Mouse (Mus musculus): ENCODE measurements at regions not wholly inside any gene's neighbourhood (a gene's known extent, or its start where the extent isn't known, plus 50 kb on each side); places are given as distances from the start of the nearest gene placed in this dataset.

DNA sequence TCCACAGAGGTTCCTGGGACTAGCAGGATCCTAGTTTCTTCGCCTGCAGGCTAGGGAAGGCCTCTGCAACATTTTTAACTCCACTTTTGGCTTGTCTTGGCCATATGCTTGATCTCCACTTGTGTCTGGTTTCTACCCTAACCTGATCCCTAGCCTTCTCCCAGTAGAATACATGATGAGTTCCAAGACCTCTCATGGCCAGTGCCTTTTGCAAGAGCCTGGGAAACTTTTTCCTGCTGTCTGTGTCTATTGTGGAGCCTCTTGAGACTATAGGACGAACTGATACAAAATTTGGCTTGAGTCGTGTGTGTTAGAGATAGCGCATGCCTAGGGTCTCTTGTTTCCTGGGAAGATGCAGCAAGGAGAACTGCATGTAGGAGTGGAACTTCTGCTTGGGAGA, 119.3 kb downstream of the Cartpt start:
- TF ChIP-seq CTCF (IDR thresholded peaks at IDR 0.05; ENCODE audit: control insufficient read depth, insufficient read depth, insufficient replicate concordance, low read depth, low read length) (no peak), POLR2A (IDR thresholded peaks at IDR 0.05; ENCODE audit: control insufficient read depth, low read depth, low read length) (no peak)
- Histone ChIP-seq H3K27ac (ENCODE audit: control insufficient read depth, insufficient read depth, low read depth, low read length) (no peak overlapping the region), H3K4me3 (ENCODE audit: control insufficient read depth, low read depth, low read length) (no peak overlapping the region), H3K27me3 (ENCODE audit: control insufficient read depth, insufficient read depth, low read length) (no peaks in the 10 kb centered on the region), H3K36me3 (ENCODE audit: control insufficient read depth, insufficient read depth, low read length) (no peaks in the 10 kb centered on the region), H3K4me1 (ENCODE audit: control insufficient read depth, insufficient read depth, low read length) (peaks cover 2% of the 10 kb centered on the region; the same call in 1 of the 2 replicates)

DNA sequence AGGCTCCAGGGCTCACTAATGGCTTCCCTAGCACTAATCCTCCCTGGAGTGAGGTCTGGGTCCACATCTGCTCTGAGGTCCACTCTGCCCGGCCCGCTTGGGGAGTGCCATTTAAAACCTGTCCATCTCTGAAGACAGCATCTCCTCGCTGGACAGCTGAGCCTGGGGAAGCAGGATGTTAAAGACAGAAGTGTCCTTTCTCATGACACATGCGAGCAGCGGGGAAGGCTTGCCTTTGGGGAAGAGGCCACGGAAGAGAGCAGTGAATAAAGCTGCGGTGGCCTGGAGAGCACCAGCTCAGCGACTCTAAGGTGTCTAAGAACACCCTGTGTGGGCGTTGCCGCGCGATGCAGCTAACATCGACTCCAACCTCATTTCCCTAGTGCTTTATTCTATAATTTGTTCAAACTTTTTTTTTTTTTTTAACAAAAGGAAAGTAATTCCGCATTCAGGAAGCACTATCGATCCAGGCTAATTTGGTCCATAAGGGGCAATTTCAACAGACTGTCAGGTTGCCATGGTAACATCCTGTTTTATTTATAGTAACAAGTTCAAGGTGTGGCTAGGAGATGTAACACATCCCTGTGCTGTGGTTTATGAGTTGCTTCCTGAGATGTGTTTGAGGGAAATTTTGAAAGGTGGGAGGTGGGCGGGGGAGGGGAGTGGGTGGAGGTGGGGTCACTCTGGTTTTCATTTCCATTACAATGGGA, 120.0 kb downstream of the Cartpt start:
- no peaks in the 10 kb centered on the region for H3K27me3 ChIP-seq (ENCODE audit: control insufficient read depth, insufficient read depth, low read length)
- peak overlapping the region; percentile 50 for H3K4me3 ChIP-seq (ENCODE audit: control insufficient read depth, low read depth, low read length)
- H3K4me1 ChIP-seq (ENCODE audit: control insufficient read depth, insufficient read depth, low read length) = peaks cover 2% of the 10 kb centered on the region; the same call in 1 of the 2 replicates
- no peaks in the 10 kb centered on the region for H3K36me3 ChIP-seq (ENCODE audit: control insufficient read depth, insufficient read depth, low read length)
- no peak overlapping the region for H3K27ac ChIP-seq (ENCODE audit: control insufficient read depth, insufficient read depth, low read depth, low read length)
- no peak for TF ChIP-seq POLR2A (IDR thresholded peaks at IDR 0.05; ENCODE audit: control insufficient read depth, low read depth, low read length)
- TF ChIP-seq CTCF (IDR thresholded peaks at IDR 0.05; ENCODE audit: control insufficient read depth, insufficient read depth, insufficient replicate concordance, low read depth, low read length) = no peak

DNA sequence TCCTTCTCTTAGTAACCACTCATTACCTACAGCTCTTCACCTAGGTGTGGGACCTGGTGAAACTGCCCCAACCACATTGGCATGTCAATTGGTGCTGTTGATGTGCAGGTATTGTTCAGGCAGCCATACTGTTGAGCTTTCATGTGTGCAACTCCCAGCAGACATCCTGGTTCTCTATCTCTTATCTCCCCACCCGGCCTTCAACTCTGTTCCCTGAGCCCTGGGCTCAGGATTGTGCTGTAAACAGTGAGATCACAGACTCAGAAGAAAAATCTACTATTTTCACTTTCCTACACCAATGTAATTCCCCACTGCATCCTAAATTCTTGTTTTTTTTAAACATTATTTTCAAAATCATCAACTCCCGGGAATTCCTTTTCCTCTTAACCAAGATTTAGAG, 122.1 kb downstream of the Cartpt start:
- TF ChIP-seq CTCF (IDR thresholded peaks at IDR 0.05; ENCODE audit: control insufficient read depth, insufficient read depth, insufficient replicate concordance, low read depth, low read length) (no peak), POLR2A (IDR thresholded peaks at IDR 0.05; ENCODE audit: control insufficient read depth, low read depth, low read length) (no peak)
- no peaks in the 10 kb centered on the region for H3K36me3 ChIP-seq (ENCODE audit: control insufficient read depth, insufficient read depth, low read length)
- no peaks in the 10 kb centered on the region for H3K27me3 ChIP-seq (ENCODE audit: control insufficient read depth, insufficient read depth, low read length)
- peaks cover 2% of the 10 kb centered on the region; the same call in 1 of the 2 replicates for H3K4me1 ChIP-seq (ENCODE audit: control insufficient read depth, insufficient read depth, low read length)
- H3K27ac ChIP-seq (ENCODE audit: control insufficient read depth, insufficient read depth, low read depth, low read length) = no peak overlapping the region
- H3K4me3 ChIP-seq (ENCODE audit: control insufficient read depth, low read depth, low read length) = no peak overlapping the region

DNA sequence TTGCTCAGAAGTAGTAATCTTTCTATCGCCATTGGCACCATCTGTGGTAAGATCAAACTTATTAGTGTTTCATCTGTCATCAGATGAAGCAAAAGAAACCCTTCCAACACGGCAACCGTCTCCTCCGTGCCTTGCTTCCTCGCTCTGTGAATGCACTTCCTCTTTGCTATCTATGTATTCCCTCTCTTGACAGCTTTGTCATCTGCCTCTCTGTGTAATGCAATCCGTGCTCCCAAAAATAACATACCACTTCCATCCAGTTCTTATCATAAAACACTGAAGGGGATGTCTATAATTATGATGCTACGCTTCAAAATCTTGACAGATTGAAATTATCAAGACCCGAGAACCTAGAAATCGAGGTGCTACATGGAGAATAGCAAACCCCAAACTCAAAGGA, 123.2 kb downstream of the Cartpt start:
- Histone ChIP-seq H3K27me3 (ENCODE audit: control insufficient read depth, insufficient read depth, low read length) (no peaks in the 10 kb centered on the region), H3K4me1 (ENCODE audit: control insufficient read depth, insufficient read depth, low read length) (peaks cover 2% of the 10 kb centered on the region; the same call in 1 of the 2 replicates), H3K4me3 (ENCODE audit: control insufficient read depth, low read depth, low read length) (no peak overlapping the region), H3K36me3 (ENCODE audit: control insufficient read depth, insufficient read depth, low read length) (no peaks in the 10 kb centered on the region), H3K27ac (ENCODE audit: control insufficient read depth, insufficient read depth, low read depth, low read length) (no peak overlapping the region)
- TF ChIP-seq POLR2A (IDR thresholded peaks at IDR 0.05; ENCODE audit: control insufficient read depth, low read depth, low read length) (no peak), CTCF (IDR thresholded peaks at IDR 0.05; ENCODE audit: control insufficient read depth, insufficient read depth, insufficient replicate concordance, low read depth, low read length) (no peak)

GRCm38 (mm10) chr13:99765965-99766364, 134.9 kb downstream of the Cartpt start:
- Histone ChIP-seq H3K36me3 (ENCODE audit: control insufficient read depth, insufficient read depth, low read length) (no peaks in the 10 kb centered on the region), H3K27me3 (ENCODE audit: control insufficient read depth, insufficient read depth, low read length) (no peaks in the 10 kb centered on the region), H3K4me1 (ENCODE audit: control insufficient read depth, insufficient read depth, low read length) (no peaks in the 10 kb centered on the region), H3K4me3 (ENCODE audit: control insufficient read depth, low read depth, low read length) (no peak overlapping the region), H3K27ac (ENCODE audit: control insufficient read depth, insufficient read depth, low read depth, low read length) (no peak overlapping the region)
- TF ChIP-seq POLR2A (IDR thresholded peaks at IDR 0.05; ENCODE audit: control insufficient read depth, low read depth, low read length) (no peak), CTCF (IDR thresholded peaks at IDR 0.05; ENCODE audit: control insufficient read depth, insufficient read depth, insufficient replicate concordance, low read depth, low read length) (no peak)

DNA sequence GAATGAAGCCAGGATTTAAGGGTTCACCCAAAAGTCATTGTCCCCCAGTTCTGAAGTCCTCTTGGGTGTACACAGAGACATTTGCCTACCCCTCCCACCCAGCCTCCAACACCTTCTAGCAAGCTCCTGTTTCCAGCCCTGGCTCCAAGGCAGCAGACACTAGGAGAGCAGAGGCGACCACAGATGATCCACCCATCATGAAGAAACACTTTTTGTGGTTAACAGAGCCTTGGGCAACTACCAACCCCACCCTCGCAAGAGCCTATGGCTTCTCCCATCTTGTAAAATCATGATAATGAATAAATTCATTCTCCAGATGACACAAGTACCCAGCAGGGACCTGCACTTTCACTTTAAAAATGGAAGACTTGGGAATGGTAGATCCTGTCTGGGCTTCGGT, 136.1 kb downstream of the Cartpt start:
- TF ChIP-seq CTCF (IDR thresholded peaks at IDR 0.05; ENCODE audit: control insufficient read depth, insufficient read depth, insufficient replicate concordance, low read depth, low read length) = no peak
- no peak for TF ChIP-seq POLR2A (IDR thresholded peaks at IDR 0.05; ENCODE audit: control insufficient read depth, low read depth, low read length)
- H3K36me3 ChIP-seq (ENCODE audit: control insufficient read depth, insufficient read depth, low read length) = no peaks in the 10 kb centered on the region
- H3K4me1 ChIP-seq (ENCODE audit: control insufficient read depth, insufficient read depth, low read length) = no peaks in the 10 kb centered on the region
- no peaks in the 10 kb centered on the region for H3K27me3 ChIP-seq (ENCODE audit: control insufficient read depth, insufficient read depth, low read length)
- no peak overlapping the region for H3K4me3 ChIP-seq (ENCODE audit: control insufficient read depth, low read depth, low read length)
- H3K27ac ChIP-seq (ENCODE audit: control insufficient read depth, insufficient read depth, low read depth, low read length) = no peak overlapping the region

GRCm38 (mm10) chr13:99764097-99764714, 136.7 kb downstream of the Cartpt start:
- no peak overlapping the region for H3K4me3 ChIP-seq (ENCODE audit: control insufficient read depth, low read depth, low read length)
- H3K27ac ChIP-seq (ENCODE audit: control insufficient read depth, insufficient read depth, low read depth, low read length) = no peak overlapping the region
- TF ChIP-seq CTCF (IDR thresholded peaks at IDR 0.05; ENCODE audit: control insufficient read depth, insufficient read depth, insufficient replicate concordance, low read depth, low read length) (no peak), POLR2A (IDR thresholded peaks at IDR 0.05; ENCODE audit: control insufficient read depth, low read depth, low read length) (no peak)

More at GRCm38 (mm10) chr13:99764097-99764714, 136.7 kb downstream of the Cartpt start:
- H3K36me3 ChIP-seq (ENCODE audit: control insufficient read depth, insufficient read depth, low read length) = no peaks in the 10 kb centered on the region
- H3K4me1 ChIP-seq (ENCODE audit: control insufficient read depth, insufficient read depth, low read length) = no peaks in the 10 kb centered on the region
- H3K27me3 ChIP-seq (ENCODE audit: control insufficient read depth, insufficient read depth, low read length) = no peaks in the 10 kb centered on the region

Measured in testis, adult 2 months (tissue).